Mouse (Mus musculus): Measurements from ENCODE around the gene Hsf5.

Hsf5 gene

DNA sequence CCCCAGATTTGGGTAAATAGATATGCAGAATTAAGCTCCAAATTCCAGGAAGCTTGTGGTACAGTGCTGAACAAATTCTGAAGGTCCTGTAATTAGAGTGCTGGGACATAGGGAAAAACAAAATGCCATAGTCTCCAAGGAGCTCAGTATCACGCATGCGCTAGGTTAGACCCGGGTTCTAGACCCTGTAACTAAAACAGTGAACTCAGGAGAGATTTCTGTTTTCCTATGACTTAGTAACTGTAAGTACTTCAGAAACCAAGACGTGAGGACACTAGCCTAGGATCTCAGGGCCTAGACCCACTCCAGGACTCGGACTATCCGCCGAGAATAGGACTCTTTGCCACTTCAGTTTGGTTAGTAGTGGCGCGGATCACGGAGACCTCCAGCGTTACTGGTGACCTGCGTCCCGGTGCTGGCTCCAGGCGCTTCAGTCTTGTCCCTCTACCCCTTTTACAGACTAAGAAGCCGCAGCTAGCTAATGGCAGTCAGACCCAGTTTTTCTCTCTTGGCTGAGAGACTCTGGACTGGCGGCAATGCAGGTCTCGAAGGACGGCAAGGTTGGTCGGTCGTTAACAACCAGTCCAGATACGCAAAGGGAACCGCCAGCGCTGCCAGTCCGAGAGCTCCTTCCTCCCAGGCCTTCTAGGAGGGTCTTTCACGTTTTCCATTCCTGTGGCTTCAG lies 26.0 kb upstream of the Hsf5 start:
- no peak for DNase-seq (ENCODE audit: low spot score in 2 of 2)

DNA sequence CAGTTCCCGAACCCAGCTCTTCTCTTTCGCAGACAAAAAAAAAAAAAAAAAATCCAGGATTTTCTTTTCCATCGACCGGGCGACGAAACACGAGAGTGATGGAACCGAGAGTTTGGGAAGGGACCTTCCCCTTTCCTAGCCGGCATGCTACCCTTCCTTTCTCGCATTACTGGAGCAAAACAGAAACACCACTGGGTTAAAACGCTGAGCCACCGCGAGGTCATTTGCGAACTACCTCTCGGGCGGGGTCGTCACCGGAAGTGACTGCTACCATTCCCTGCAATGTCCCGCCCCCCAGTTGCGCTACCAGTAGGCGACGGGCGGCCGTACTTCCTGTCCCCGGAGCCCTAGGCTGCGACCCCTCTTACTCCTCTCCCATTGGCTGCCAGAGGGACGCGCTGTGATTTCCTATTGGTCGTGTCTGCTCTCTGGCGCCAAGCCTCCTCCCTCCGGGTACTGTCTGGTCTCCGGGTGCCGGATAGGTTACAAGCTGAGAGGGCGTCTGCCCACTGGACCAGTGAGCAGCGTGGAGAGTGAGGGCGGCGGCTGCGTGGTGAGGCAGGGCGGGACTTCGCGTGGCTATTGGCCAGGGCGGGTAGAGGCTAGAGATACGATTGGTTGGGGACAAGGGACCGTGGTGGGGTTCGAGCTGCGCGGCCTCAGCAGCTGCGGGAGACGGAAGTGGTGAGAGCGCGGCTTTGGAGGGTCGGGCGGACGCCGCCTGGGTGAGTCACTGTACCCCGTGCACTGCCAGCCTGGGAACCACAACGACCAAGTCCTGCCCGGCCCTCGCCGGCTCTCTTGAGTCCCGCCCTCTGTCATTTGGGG lies 25.2 kb upstream of the Hsf5 start, which contains the start of gene Mtmr4:
TSS of gene Mtmr4 (plus strand) at position 637 of the 828 bp plus-strand sequence.
- peak; percentile 99 to 100 for DNase-seq (ENCODE audit: low spot score in 2 of 2)

GRCm38 (mm10) chr11:87592354-87592695 lies 24.6 kb upstream of the Hsf5 start:
- DNase-seq (ENCODE audit: low spot score in 2 of 2): peak in 1 of 2 experiments; percentile 38

DNA sequence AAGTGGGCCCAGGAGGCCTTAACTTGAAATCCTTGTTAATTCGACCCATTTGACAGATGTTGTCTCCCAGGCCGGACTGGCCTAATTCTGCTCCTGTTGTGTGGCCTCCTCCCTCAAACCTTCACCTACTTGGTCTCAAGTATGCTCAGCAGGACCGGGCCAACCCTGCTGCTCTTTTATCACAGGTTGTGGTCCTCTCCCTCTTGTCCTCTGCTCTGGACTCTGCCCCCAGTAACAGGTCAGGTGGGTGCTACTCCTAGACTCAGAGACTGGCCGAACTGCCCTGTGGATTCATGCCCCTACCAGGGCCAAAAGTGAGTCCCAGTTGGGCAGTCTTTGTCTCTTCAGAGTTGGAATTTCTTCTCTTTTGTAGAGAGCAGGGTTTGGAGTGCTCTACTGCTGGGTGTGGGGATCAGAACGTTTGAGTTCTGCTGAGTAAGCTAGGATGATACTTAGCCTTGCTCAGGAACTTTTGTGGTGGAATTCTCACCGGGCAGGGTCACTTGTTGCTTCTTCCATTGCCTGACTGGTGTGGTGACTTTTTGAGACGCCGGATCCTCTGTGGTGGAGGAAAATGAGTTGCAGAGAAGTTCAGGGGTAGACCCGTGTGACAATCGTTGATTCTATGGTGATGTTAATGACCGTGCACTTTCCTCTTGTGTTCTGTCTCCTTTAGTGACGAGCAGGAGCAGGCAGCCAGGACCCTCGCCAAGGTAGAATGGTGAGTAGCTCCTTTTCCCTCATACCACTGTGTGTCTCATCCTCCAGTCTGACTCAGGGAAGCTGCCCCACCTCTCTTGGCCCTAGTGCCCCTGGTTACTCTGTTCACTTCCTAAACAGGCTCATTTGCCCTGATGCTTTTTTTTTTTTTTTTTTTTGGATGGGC lies 24.0 kb upstream of the Hsf5 start:
- DNase-seq (ENCODE audit: low spot score in 2 of 2): no peak

DNA sequence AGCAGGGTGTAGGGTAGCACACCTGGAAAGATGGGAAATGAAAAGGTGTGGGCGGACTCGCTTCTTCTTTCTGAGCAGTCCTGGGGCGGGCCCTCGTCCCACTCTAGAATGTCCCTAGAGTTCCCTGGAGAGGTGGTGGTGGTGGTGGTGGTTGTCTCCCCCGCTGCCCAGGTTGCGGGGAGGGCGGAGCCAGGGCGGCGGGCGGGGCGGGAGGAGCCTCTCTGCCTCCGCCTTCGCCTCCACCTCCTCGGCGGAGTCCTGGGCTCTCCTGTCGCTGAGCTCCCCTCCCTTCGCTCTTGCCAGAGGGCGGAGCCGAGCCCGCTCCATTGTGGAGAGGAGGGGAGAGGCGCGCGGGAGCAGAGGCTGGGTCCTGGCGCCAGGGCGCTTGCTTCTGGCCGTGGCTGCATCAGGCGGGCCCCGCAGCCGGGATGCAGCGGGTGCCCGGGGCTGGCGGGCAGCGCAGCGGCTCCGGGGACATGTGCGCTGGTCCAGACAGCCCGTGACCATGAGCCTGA lies 21.6 kb upstream of the Hsf5 start:
- peak; percentile 68 to 72 for DNase-seq (ENCODE audit: low spot score in 2 of 2)

- DNase-seq (ENCODE audit: low spot score in 2 of 2): no peak
Observed at GRCm38 (mm10) chr11:87595976-87596375, 21.0 kb upstream of the Hsf5 start.

DNA sequence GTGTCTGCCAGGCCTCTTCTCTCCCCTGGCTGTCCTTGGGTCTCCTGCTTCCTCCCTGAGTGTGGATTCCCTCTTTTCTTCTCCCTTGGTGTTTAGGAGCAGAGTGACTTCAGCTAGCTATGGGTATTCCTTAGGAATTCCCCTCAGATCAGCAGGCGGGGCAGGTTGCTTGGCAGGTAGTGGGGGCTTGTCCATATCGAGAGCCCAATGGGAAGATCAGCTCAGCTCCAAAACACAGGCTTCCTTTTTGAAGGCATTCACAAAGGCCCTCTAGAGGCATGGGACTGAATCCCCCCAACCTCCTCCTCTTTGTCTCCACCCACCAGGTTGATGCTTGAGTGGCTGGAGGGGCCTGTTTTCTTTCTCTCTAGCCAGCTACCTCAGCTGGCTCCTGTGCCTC lies 20.5 kb upstream of the Hsf5 start:
- DNase-seq (ENCODE audit: low spot score in 2 of 2): no peak

DNA sequence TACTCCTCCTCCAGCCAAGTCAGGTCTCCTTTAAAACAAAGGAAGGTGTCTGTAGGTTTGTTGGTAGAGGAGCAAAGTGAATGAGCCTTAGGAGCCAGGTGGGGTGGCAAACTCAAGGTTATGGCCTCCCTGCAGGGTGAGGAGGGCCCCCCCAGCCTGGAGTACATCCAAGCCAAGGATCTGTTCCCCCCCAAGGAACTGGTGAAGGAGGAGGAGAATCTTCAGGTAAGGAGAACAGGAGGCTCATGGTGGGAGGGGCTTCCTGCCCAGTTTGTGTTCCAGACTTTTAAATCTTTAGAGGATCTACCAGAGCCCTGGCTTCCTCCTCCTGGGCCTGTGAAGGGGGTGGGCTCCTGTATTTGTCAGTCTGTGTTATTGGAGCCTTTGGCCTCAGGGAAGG lies 19.9 kb upstream of the Hsf5 start:
- DNase-seq (ENCODE audit: low spot score in 2 of 2): no peak

DNA sequence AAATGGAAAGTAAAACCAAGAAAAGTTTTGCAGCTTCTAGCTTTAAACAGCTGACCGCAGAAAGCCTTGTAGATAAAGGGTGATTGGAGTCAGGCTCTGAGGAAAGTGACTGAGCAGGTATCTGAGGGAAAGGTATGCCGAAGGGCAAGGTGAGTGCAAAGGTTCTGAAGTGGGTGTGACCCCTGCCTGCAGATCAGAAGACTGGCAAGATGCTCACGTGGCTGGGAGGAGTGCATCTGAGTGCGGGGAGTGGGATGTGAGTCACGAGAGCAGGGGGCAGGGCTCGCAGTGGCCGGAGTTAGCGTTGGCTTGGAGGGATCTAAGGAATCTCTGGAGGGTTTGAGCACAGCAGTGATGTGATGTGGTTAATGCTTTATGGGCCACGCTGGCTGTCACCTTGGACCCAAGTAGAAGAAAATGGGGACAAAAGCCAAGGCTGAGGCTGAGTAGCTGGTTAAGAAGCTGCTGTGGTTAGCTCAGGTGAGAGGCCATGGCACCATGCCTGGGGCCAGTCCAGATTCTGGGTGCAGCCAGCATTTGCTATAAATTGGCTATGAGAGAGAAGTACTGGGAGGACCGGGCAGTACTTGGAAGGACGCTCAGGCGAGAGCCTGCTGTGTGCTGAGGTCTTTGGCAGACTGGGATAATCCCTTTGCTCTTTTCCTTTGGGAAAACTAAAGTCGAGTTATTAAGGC lies 17.4 kb upstream of the Hsf5 start:
- DNase-seq (ENCODE audit: low spot score in 2 of 2): no peak

DNA sequence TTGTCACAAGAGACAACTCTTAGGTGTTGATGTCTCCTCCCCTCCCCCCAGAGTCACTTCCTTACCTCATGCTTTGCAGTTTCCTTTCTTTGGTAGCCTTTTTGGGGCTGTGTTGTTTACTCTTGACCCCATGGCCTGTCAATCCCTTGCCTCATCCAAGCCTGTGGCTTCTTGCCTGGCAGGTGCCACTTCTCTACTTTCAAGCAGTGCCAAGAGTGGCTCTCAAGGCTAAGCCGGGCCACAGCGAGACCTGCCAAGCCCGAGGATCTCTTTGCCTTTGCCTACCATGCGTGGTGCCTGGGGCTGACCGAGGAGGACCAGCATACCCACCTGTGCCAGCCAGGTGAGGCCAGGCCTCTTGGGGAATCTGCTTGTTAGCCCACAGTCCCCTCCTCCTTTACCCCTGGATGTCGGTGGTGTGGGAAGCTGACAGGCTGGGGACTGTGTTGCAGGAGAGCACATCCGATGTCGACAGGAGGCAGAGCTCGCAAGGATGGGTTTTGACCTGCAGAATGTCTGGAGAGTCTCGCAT lies 16.6 kb upstream of the Hsf5 start:
- no peak for DNase-seq (ENCODE audit: low spot score in 2 of 2)

DNA sequence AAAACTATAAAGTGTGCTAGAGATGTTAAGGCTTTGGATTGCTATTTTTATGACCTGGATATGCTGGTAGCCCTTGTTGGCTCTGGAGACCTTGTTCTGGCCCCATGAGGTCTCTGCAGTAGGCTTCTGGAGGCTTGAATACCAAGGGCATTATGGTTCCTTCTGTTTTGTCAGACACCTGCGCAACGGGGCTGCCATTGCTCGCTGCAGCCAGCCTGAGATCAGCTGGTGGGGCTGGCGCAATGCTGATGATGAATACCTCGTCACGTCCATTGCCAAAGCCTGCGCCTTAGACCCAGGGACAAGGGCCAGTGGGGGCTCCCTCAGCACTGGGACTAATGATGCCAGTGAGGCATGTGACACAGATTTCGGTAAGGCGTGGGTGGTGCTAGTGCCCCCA lies 14.7 kb upstream of the Hsf5 start:
- DNase-seq (ENCODE audit: low spot score in 2 of 2): no peak

- DNase-seq (ENCODE audit: low spot score in 2 of 2): no peak
Observed at GRCm38 (mm10) chr11:87603571-87603970, 13.4 kb upstream of the Hsf5 start.

- DNase-seq (ENCODE audit: low spot score in 2 of 2): no peak
Observed at GRCm38 (mm10) chr11:87609264-87609663, 7.7 kb upstream of the Hsf5 start.

GRCm38 (mm10) chr11:87611547-87611946 lies 5.4 kb upstream of the Hsf5 start:
- DNase-seq (ENCODE audit: low spot score in 2 of 2): no peak

DNA sequence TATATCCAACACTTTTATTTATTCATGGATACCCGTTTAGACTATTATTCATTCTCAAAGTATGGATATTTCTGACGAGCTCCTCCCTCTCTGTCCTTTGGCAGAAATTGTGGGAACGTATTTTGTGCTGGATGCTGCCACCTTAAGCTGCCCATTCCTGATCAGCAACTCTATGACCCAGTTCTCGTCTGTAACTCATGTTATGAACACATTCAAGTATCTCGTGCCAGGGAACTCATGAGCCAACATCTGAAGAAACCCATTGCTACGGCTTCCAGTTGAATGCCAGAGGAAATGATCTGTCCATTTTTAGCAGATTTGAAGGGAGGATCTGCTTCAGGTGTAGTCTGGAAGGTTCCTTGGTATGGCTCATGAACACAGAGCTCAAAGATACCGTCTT lies 3.0 kb upstream of the Hsf5 start:
- DNase-seq (ENCODE audit: low spot score in 2 of 2): no peak

DNA sequence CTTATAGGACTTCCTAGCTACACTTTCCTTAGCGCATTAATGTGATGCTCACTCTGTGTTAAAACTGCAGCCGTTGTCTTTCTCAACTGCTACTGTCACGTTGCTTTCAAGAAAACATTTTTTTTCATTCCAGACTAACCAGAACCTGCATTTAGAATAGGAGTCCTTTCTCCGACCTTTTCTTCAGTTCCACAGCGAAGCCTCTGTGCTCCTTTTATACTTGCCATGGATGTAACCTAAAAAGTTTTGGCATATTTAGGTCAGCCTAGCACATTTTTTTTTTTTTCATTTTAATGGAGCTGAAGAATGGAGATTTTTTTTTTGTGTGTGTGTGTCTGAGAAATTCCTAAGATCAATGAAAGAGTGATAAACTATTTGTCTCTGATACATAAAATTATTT lies 1.4 kb upstream of the Hsf5 start:
- DNase-seq (ENCODE audit: low spot score in 2 of 2): no peak

DNA sequence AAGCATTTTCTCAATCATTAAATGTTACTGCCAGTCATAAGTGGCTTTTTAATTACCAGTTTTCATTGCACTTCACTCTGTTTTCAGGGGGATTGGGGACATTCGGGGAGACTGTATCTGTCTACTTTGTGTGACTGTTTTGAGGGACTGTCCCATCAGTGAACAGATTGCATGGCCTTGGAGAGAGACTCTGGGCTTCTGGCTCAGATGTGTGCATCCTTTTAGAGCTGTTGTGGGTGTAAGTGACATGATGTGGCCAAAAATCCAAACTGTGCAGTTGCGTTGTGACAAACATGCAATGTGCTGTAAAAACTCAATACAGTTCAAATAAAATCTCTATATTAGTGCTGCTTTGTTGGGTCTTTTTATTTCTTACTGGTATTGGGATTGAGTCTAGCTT lies 1.0 kb upstream of the Hsf5 start:
- DNase-seq (ENCODE audit: low spot score in 2 of 2): no peak

DNA sequence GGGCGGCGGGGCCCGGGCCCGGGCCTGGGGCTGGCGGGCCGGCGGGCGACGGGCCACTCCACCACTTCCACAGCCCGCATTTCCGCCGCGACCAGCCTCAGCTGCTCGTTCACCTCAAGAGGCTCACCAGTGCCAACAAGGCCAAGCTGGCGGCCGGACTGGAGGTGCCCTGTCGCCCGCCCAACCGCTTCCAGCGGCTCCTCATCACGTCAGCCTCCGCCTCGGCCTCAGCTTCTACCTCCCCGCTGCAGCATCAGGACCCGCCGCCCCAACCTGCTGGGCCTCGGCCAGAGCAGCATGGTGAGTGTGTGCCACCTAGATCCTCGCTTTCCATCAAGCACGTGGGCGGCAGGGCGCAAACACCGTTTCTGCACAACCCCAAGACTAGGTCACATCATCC lies 642 bp downstream of the Hsf5 start:
- no peak for DNase-seq (ENCODE audit: low spot score in 2 of 2)

DNA sequence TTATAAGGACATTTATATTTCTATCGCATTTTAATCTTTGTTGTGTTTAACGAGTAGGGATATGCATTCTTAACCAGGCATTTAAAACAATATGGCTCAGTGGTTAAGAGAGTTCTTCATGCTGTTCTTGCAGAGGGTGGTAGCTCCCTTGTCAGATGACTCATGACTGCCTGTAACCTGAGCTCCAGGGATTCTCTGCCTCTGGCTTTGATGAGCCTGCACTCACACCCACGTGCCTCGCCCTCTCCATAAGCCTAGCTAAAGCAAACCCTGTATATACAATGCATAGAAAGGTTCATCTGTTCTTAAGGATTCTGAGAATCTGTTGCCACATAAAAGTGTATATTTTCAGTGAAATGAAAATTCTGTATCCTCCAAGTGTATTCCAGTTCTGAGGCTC lies 6.2 kb downstream of the Hsf5 start:
- no peak for DNase-seq (ENCODE audit: low spot score in 2 of 2)

DNA sequence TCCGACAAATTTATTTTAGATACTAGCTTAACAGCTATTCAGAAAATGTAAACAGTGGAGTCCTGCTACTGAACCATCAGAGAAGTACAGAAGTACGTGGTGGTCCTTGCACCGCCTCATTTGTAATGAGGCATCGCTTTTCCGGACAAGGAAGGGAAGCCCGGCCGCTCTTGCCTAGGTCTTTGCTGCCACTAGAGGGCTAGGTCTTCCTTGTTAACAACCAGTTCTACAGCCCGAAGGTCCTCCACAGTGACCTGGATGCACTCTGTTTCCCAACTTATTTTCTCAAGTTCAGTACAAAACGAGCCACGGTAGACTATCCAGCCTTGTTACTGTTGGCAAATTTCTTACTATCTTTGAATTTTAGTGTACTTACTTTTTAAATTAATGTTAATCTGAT lies 12.9 kb downstream of the Hsf5 start:
- DNase-seq (ENCODE audit: low spot score in 2 of 2): no peak

DNA sequence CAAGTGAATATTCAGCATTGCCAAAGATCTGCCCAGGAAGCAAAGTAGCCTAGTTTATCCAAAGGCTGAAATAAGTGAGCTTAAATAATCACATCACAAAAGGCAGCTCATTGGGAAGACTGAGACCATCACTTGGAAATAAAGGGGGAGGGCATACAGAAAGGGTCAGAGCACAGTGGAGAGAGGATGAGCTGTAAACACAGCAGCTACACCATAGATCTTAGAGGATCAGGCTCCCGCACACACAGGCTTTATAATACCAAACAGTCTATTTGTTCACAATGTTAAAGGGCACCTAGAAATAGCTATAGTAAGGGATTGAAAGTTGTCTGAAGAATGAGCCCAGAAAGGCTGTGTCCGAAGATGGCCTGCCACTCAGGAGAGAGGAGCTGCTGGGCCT lies 21.8 kb downstream of the Hsf5 start:
- DNase-seq (ENCODE audit: low spot score in 2 of 2): no peak
